Mouse (Mus musculus): Measurements from ENCODE around the gene Rnf145. TPM values are rescaled to one million over a fixed set of nuclear protein-coding genes. Genes with fewer than 3 reads are reported as not detected.
A peak's percentile ranks its signal among the peaks of the same experiment; 100 is the strongest.

The Rnf145 gene
- polyA plus RNA-seq, 1 experiment from 2014 or later, result 71.9 TPM

DNA sequence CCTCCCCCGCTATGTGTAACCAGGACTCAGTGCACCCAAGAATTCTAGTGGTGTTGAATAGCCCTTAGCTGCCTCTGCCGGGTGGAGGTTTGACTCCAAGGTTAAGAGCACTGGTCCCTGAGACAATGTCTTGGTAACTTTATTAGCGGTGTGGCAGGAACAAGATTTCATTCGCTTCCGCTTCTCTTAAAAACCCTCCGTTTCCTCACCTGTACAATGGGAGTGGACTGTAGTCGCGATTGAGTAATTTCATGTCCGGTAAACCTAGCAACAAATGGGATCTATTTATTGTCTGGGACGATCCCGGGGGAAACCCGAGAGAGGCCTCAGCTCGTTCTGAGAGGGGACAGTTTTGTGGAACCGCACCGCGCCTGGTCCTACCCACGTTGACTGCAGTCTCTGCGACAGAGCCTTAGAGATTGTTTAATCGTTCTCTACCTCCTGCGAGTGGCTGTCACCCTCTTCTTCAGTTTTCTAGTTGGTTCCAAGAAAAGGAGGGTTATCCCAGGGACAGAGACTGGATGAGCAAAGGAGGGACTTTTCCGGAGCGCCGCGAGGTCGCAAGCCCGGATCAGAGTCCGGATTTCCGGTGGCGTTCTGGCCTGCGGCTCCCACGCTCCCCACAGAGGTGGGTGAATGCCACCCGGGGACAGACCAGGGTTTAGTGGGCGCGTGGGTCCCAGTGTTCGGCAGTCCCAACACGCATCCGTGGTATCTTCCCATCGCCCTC lies 94.1 kb downstream of the Rnf145 start:
- peak overlapping the region; percentile 48 for H3K4me2 ChIP-seq (replicated peaks; ENCODE audit: low read depth, low read length)
- ATAC-seq (no peak), DNase-seq (ENCODE audit: low spot score) (no peak)
- 3% methylated on average over 38 of the region's 38 CpGs for WGBS
- no peaks in the 10 kb centered on the region for H3K36me3 ChIP-seq (ENCODE audit: insufficient read depth, low read length)
- peaks cover 41% of the 10 kb centered on the region for H3K27me3 ChIP-seq (replicated peaks; ENCODE audit: insufficient read depth, low read length)
- H3K4me1 ChIP-seq (ENCODE audit: insufficient read depth, low read depth, low read length), result peaks cover 15% of the 10 kb centered on the region; the same call in 1 of the 2 replicates
- H3K27ac ChIP-seq (ENCODE audit: low read length), result no peak overlapping the region
- no peaks in the 10 kb centered on the region for H3K9me3 ChIP-seq (ENCODE audit: low read length)
- no peak overlapping the region for H3K9ac ChIP-seq (replicated peaks; ENCODE audit: low read depth)
- peak overlapping the region; percentile 24; the same call in 1 of the 2 replicates for H3K4me3 ChIP-seq (ENCODE audit: low read depth, low read length)
- TF ChIP-seq EP300 (IDR thresholded peaks at IDR 0.05), result no peak
- TF ChIP-seq CTCF (IDR thresholded peaks at IDR 0.05), result no peak

- Histone ChIP-seq H3K4me3 (ENCODE audit: low read depth, low read length) (peak overlapping the region; percentile 24; the same call in 1 of the 2 replicates), H3K9ac (replicated peaks; ENCODE audit: low read depth) (no peak overlapping the region), H3K36me3 (ENCODE audit: insufficient read depth, low read length) (no peaks in the 10 kb centered on the region), H3K9me3 (ENCODE audit: low read length) (no peaks in the 10 kb centered on the region), H3K27me3 (replicated peaks; ENCODE audit: insufficient read depth, low read length) (peaks cover 41% of the 10 kb centered on the region), H3K27ac (ENCODE audit: low read length) (no peak overlapping the region), H3K4me2 (replicated peaks; ENCODE audit: low read depth, low read length) (peak overlapping the region; percentile 48), H3K4me1 (ENCODE audit: insufficient read depth, low read depth, low read length) (peaks cover 15% of the 10 kb centered on the region; the same call in 1 of the 2 replicates)
- 9% methylated on average over 14 of the region's 14 CpGs for WGBS
- ATAC-seq (no peak), DNase-seq (ENCODE audit: low spot score) (no peak)
- peak; percentile 42; the same call in 1 of the 2 replicates for TF ChIP-seq CTCF (IDR thresholded peaks at IDR 0.05)
- no peak for TF ChIP-seq EP300 (IDR thresholded peaks at IDR 0.05)
These were observed 94.8 kb downstream of the Rnf145 start for GRCm38 (mm10) chr11:44613411-44614180.

Small RNA genes within 50 kb of the gene (microRNA-seq; reads per million reads assigned to microRNA genes)
- gene Gm22121, result not detected

Other genes with a start within 250 kb of the Rnf145 start
- 0.11 and 0.18 TPM in 2 replicates for gene Il12b, start 118.9 kb upstream of the Rnf145 start, polyA plus RNA-seq (2015; fragmentation: Nextera tagmentation; extraction: Ambion mirVana)
- gene Ublcp1, start 48.5 kb upstream of the Rnf145 start, polyA plus RNA-seq (2015; fragmentation: Nextera tagmentation; extraction: Ambion mirVana), result 55.5 and 60.5 TPM in 2 replicates
- 8.8 and 9.1 TPM in 2 replicates for gene Ebf1, start 98.4 kb downstream of the Rnf145 start, polyA plus RNA-seq (2015; fragmentation: Nextera tagmentation; extraction: Ambion mirVana)